Mouse (Mus musculus) embryonic facial prominence, embryonic 15.5 days (tissue): ENCODE results near the gene Arih2. TPM values are rescaled to one million over a fixed set of nuclear protein-coding genes. Genes with fewer than 3 reads are reported as not detected.

Experiments used
- ATAC-seq: fragments of 200-750 bp; cut with Nextera tagmentation; 2 replicates; pipeline ENCODE4 v1.8.0; 2017; ENCODE audit warnings: low read depth, moderate TSS enrichment; ENCODE audit not compliant: insufficient number of reproducible peaks, low FRiP score, low TSS enrichment
- H3K27ac ChIP-seq: fragments of 300-500 bp; sonication (generic); replicated peaks from 2 replicates; pipeline ENCODE4 v1.5.1; 2015; ENCODE audit warnings: mild to moderate bottlenecking, inconsistent platforms
- H3K27me3 ChIP-seq: fragments of 300-500 bp; sonication (generic); 2 replicates; pipeline ENCODE4 v1.6.1; 2015; ENCODE audit warnings: inconsistent platforms
- H3K36me3 ChIP-seq: fragments of 300-500 bp; sonication (generic); 2 replicates; pipeline ENCODE4 v1.6.1; 2015; ENCODE audit warnings: mild to moderate bottlenecking, inconsistent platforms
- H3K4me1 ChIP-seq: fragments of 300-500 bp; sonication (generic); 2 replicates; pipeline ENCODE4 v1.6.1; 2015; ENCODE audit warnings: inconsistent platforms
- H3K4me2 ChIP-seq: fragments of 300-500 bp; sonication (generic); replicated peaks from 2 replicates; pipeline ENCODE4 v1.6.1; 2015; ENCODE audit warnings: mild to moderate bottlenecking, inconsistent platforms
- H3K4me3 ChIP-seq: fragments of 300-500 bp; sonication (generic); replicated peaks from 2 replicates; pipeline ENCODE4 v1.5.1; 2015; ENCODE audit warnings: mild to moderate bottlenecking, inconsistent platforms
- H3K9ac ChIP-seq: fragments of 300-500 bp; sonication (generic); 2 replicates; pipeline ENCODE4 v1.6.1; 2015; ENCODE audit warnings: inconsistent platforms
- H3K9me3 ChIP-seq: fragments of 300-500 bp; sonication (generic); replicated peaks from 2 replicates; pipeline ENCODE4 v1.6.1; 2016; ENCODE audit warnings: inconsistent platforms
- WGBS: fragments of 180-500 bp; shearing (Covaris S2); methylation state at CpG from one replicate; pipeline ENCODE4 v1.1.7; 2015; 5-methylcytosine and 5-hydroxymethylcytosine counted together
- polyA plus RNA-seq: library from polyadenylated mRNA; unstranded; fragments of >200 nt; fragmentation: Nextera tagmentation; extraction: Ambion mirVana; gene quantifications from 2 replicates; pipeline ENCODE4 v1.2.1, GENCODE M21; 2015

Arih2 gene
- polyA plus RNA-seq, 1 experiment from 2014 or later, result 49.5 TPM

DNA sequence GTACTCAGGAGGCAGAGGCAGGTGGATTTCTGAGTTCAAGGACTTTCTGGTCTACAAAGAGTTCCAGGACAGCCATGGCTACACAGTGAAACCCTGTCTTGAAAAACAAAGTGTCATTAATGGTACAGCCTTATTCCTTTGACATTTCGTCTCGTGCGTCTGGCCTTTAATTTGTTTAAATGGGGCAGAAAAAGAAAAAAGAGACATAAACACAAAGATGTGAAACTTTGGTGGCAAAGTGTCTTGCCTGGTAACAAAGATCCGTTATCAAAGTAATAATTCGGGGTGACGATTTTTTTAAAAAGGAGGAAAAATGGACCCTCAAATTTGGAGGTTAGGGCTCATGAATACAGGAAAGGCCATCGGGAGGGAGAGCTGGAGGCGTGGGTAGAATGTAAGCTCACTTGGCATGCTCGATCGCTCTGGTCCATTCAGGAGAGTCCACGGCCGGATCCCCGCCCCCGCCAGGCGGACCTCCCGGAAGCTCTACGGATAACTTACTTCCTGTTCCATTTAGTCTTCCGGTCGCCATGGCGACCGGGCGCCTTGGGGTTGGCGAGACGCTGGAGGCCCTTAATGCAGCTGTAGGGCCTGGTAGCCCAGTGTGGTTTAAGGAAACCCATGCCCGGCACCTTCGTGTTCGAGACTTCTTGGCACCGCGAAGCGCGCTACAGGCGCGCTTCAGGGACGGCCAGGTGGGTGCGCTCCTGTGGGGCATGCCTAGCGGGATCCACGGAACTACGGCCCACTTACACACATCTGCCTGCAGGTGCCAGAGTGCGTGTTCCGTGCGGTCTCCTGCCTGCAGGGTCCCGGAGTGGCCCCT lies 79.6 kb downstream of the Arih2 start, which contains the start of gene Dalrd3:
Dalrd3 (plus strand) TSS at position 506 of the 826 bp plus-strand sequence.
- Histone ChIP-seq H3K4me2 (peak within 1 kb of the TSS; percentile 97), H3K4me3 (peak within 1 kb of the TSS; percentile 72), H3K4me1 (peaks cover 46% of the 10 kb centered on the region), H3K27ac (peak within 1 kb of the TSS; percentile 96), H3K9me3 (no peaks in the 10 kb centered on the region), H3K36me3 (peaks cover 48% of the 10 kb centered on the region), H3K9ac (peak within 1 kb of the TSS; percentile 48), H3K27me3 (no peaks in the 10 kb centered on the region)
- 4% methylated on average over 42 of the region's 42 CpGs for WGBS
- peak; percentile 67 for ATAC-seq

DNA sequence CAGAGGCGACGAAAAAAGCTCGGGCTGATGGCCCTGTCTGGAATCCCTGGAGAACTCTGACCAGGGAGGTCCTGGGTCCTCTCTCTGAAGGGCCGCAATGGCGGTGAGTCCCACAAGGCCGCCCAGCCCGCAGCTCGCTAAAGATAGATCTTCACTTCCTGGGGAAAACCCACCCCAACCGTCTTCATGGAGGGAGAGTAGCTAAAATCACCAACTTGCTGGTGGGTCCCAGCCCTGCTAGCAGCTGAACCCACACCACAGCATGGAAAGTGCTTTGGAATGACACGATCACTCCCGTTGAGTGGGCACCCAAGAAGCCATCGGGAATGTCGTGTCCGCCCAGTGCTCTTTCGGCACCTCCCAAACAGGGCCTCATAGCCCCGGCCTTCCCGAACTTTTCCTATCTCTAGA lies 80.7 kb downstream of the Arih2 start:
- 79% methylated on average over 17 of the region's 17 CpGs for WGBS
- H3K9ac ChIP-seq, result no peak overlapping the region

DNA sequence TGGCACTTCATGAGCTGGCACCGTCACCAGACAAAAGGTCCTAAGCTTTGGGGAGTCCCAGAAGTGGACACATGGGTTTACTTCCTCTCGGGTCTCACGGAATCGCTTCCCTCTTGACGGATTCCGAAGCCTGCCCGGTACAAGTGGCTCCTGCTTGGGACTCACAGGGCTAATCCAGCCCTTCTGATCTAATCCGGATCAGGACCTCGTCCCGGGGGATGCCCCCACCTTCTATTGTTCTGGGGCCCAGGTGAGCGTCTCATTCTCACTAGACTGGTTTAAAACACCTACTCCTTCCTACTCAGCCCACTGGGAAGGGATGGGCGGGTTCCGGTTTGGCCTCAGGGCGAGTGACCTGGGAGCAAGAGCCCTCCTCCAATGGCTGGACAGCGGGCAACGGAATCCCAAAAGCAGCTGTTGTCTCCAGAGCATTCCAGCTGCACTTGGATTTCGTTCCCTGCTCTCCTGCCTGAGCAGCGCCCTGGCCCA lies 81.2 kb downstream of the Arih2 start:
- Histone ChIP-seq H3K9me3 (no peaks in the 10 kb centered on the region), H3K4me1 (peaks cover 40% of the 10 kb centered on the region), H3K27ac (peak overlapping the region; percentile 96), H3K4me2 (peak overlapping the region; percentile 97), H3K27me3 (no peaks in the 10 kb centered on the region), H3K9ac (peak overlapping the region; percentile 75), H3K4me3 (peak overlapping the region; percentile 72), H3K36me3 (peaks cover 47% of the 10 kb centered on the region)
- no peak for ATAC-seq
- 7% methylated on average over 18 of the region's 18 CpGs for WGBS

More for the DNA sequence above, 80.7 kb downstream of the Arih2 start:
- no peak for ATAC-seq
- H3K27me3 ChIP-seq, result no peaks in the 10 kb centered on the region
- H3K4me1 ChIP-seq, result peaks cover 40% of the 10 kb centered on the region
- H3K9me3 ChIP-seq, result no peaks in the 10 kb centered on the region
- H3K36me3 ChIP-seq, result peaks cover 48% of the 10 kb centered on the region
- peak overlapping the region; percentile 97 for H3K4me2 ChIP-seq
- peak overlapping the region; percentile 72 for H3K4me3 ChIP-seq
- H3K27ac ChIP-seq, result peak overlapping the region; percentile 96

DNA sequence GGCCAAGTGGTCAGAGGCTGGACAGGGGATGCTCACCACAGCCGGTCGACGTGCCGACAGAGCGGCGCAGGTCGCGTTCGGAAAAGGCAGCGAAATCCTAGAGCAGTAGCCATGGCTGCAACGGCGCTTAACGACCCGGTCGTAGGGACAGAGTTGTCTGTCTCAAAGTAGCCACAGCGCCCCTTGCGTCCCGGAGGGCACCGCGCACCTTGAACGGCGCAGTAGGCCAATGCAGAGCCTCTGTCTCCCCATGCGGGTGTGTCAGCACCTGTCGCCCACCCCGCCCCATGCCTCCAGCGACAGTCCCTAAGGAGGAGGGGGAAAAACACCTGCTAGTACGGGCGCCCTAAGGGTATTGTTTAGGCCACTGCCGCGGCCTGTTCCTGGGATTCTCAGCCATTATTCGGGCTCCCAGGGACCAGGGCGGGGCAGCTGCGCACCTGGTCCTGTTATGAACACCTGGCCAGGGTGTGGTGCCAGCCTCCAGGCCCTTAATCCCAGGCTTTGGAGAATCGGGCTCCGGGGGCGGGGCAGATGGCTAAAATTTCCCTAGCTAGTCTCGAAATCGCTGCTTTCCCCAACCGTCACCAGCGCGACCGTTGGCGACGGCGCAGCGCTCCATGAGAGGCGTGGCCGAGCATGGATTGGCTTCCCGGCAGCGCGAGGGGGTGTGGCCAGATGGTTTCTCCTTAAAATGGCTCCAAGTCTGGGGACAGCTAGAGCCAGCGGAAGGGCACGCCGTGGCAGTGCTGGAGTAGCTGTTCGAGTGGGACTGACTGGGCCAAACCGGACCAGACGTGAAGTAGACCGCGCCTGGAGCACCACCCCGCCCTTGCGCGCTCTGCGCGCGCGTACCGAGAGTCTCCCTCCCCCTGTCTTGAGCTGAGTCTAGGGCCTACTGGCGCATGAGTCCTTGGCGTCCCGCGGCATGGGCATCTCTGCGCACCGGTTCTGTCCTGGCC lies 82.1 kb downstream of the Arih2 start, which contains the start of gene Ndufaf3:
Ndufaf3 (minus strand) TSS at position 620 of the 962 bp plus-strand sequence.
- Histone ChIP-seq H3K9ac (peak within 1 kb of the TSS; percentile 75), H3K27ac (peak within 1 kb of the TSS; percentile 96), H3K36me3 (peaks cover 46% of the 10 kb centered on the region), H3K27me3 (no peaks in the 10 kb centered on the region), H3K4me1 (peaks cover 40% of the 10 kb centered on the region), H3K4me2 (peak within 1 kb of the TSS; percentile 97), H3K4me3 (peak within 1 kb of the TSS; percentile 72), H3K9me3 (no peaks in the 10 kb centered on the region)
- WGBS, result under 1% methylated on average over 73 of the region's 73 CpGs
- ATAC-seq, result peak; percentile 86

DNA sequence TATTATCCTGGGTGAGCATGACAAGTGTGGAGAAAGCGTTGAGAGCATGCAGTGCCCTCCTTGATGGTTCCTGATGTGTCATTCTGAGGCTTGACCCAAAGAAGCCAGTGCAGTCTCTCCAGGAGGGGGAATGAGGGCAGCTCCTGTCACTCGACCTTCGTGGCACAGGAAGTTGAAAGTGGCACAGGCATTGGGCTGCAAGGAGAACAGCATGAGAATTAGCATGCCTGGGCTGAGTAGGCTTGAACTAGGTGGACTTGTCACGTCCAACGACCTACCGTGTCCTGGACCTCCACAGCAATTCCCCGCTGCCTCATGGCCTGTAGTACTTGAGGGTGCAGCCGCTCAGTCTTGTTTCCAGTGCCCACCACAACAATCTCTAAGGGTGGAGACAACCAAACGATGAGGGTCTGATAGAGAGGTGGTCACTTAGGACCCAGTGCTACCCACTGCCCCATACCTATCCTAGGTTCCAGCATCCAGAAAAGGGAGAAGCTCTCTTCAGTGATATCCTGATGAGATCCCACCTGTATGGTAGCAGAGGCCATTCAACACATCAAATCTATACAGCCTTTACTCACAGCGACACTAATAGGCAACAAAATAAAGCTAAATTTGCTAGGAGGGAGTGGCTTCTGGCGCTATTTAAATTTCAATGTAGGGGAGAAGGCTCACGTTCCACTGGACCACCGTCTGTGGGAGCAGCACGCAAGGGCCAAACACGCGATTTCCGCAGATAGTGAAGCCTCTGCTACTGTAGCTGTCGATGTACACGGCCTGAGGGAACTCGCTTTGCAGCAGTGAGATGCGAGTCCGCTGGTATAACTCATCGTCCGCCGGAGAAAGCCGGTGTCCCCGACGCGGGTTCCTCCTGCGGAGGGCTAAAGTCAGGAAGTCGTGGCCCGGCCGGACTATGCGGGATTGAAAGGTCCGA lies 83.0 kb downstream of the Arih2 start:
- Histone ChIP-seq H3K4me1 (peaks cover 48% of the 10 kb centered on the region), H3K4me2 (peak overlapping the region; percentile 97), H3K9ac (peak overlapping the region; percentile 75), H3K27ac (peak overlapping the region; percentile 96), H3K4me3 (peak overlapping the region; percentile 72), H3K36me3 (peaks cover 40% of the 10 kb centered on the region), H3K9me3 (no peaks in the 10 kb centered on the region), H3K27me3 (no peaks in the 10 kb centered on the region)
- no peak for ATAC-seq
- WGBS, result 12% methylated on average over 35 of the region's 35 CpGs

DNA sequence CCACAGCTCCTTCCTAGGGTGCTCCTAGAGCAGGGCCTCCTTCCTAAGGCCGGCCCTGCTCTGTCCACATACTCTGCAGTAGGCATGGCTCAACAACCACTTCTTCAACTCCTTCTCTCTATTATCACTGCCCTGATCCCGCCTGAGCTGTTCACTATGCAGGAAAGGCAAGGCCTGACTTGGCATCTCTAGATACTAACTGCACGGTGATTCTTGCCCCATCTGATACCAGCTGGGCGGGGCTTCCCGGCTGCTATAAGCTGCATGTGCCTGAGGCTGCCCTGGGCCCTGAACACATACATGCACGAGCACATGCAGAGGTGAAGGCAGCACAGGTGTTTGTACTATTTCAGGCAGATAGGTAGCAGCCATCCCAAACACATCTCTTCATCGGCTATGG lies 85.1 kb downstream of the Arih2 start:
- WGBS, result 75% methylated on average over 7 of the region's 7 CpGs
- H3K27me3 ChIP-seq, result no peaks in the 10 kb centered on the region
- H3K9me3 ChIP-seq, result no peaks in the 10 kb centered on the region
- ATAC-seq, result no peak
- H3K36me3 ChIP-seq, result peaks cover 43% of the 10 kb centered on the region
- H3K4me2 ChIP-seq, result no peak overlapping the region
- H3K27ac ChIP-seq, result no peak overlapping the region
- H3K4me1 ChIP-seq, result peaks cover 39% of the 10 kb centered on the region
- H3K9ac ChIP-seq, result no peak overlapping the region
- H3K4me3 ChIP-seq, result no peak overlapping the region

DNA sequence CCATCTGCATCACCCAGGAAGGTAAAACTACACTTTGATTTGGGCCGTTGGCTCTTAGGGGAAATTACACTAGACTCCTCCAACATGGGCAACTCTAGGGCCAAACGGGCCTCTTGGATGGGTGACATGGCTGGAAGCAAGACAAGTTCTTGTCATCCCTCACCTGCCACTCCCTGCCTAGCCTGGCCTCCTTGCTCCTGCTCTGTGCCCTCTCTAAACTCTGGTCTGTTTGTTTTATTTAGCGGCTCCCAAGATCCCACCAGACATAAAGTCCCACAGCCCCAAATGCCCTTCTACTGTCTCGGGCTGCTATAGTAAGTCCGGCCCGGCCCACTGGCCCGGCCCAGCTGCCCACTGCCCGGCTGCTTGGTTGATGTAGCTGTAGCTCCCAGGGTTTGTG lies 85.5 kb downstream of the Arih2 start:
- no peaks in the 10 kb centered on the region for H3K27me3 ChIP-seq
- no peaks in the 10 kb centered on the region for H3K9me3 ChIP-seq
- H3K4me1 ChIP-seq, result peaks cover 36% of the 10 kb centered on the region
- H3K4me3 ChIP-seq, result no peak overlapping the region
- peaks cover 47% of the 10 kb centered on the region for H3K36me3 ChIP-seq
- no peak for ATAC-seq
- 93% methylated on average over 8 of the region's 8 CpGs for WGBS
- no peak overlapping the region for H3K27ac ChIP-seq
- no peak overlapping the region for H3K9ac ChIP-seq
- H3K4me2 ChIP-seq, result no peak overlapping the region

DNA sequence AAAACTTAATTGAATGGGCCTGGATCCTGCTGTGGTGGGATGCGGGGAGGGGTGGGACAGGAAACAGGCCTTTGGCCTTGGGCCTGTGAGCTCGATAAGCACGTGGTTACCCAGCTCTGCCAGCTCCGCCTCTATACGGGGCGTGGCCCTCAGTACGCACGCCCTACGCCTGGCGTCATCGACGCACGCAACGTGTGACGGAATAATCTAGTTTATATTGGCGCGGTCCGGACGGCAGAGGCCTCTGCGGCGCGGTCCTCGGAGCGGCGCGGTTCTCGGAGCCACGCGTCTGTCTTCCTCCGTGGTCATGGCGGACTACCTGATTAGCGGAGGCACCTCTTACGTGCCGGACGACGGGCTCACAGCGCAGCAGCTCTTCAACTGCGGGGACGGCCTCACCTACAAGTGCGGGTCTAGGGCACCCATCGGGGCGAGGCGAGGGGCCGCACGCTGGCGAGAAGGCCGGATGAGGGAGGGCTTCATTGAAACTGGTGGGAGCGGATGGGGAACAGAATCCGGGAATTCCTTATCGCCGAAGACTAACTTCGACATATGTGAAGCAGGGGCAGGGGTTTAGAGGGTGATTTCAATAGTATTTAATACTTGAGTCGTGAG lies 88.9 kb downstream of the Arih2 start, which contains the start of gene Impdh2:
Impdh2 (plus strand) TSS at position 60 of the 615 bp plus-strand sequence.
- ATAC-seq, result peak; percentile 98
- WGBS, result 0% methylated on average over 53 of the region's 53 CpGs
- no peaks in the 10 kb centered on the region for H3K27me3 ChIP-seq
- peak within 1 kb of the TSS; percentile 63 for H3K4me3 ChIP-seq
- no peaks in the 10 kb centered on the region for H3K9me3 ChIP-seq
- H3K27ac ChIP-seq, result peak within 1 kb of the TSS; percentile 86
- peak within 1 kb of the TSS; percentile 69 for H3K4me2 ChIP-seq
- H3K36me3 ChIP-seq, result peaks cover 74% of the 10 kb centered on the region
- peaks cover 14% of the 10 kb centered on the region for H3K4me1 ChIP-seq
- H3K9ac ChIP-seq, result peak within 1 kb of the TSS; percentile 77

DNA sequence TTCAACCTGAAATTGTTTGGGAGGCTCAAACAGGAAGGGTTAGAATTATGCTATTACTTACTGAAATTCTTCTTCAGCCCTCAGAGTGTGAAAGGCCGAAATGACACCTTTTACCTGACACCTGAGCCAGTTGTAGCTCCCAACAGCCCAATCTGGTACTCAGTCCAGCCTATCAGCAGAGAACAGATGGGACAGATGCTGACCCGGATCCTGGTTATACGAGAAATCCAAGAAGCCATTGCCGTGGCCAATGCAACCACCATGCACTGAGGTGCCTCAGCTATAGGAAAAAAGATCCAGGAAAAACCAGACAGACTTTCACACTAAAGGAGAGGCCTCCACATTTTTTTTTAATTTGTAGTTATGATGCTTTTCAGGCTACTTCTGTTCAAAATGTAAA lies 90.0 kb downstream of the Arih2 start:
- Histone ChIP-seq H3K4me3 (no peak overlapping the region), H3K27me3 (no peaks in the 10 kb centered on the region), H3K4me2 (no peak overlapping the region), H3K4me1 (peaks cover 13% of the 10 kb centered on the region), H3K36me3 (peaks cover 71% of the 10 kb centered on the region), H3K27ac (no peak overlapping the region), H3K9me3 (no peaks in the 10 kb centered on the region), H3K9ac (no peak overlapping the region)
- WGBS, result 83% methylated on average over 4 of the region's 4 CpGs
- no peak for ATAC-seq
